Mouse (Mus musculus) embryonic facial prominence, embryonic 14.5 days (tissue): ENCODE data around the gene Pafah1b3. TPM values are rescaled to one million over a fixed set of nuclear protein-coding genes. Genes with fewer than 3 reads are reported as not detected.

Experiments used
- ATAC-seq: fragments of 200-750 bp; cut with Nextera tagmentation; 2 replicates; pipeline ENCODE4 v1.8.0; 2017; ENCODE audit warnings: low read depth, moderate number of reproducible peaks, moderate TSS enrichment
- DNase-seq: peaks from one replicate; pipeline ENCODE4 v3.0.0-alpha.2; 2015; ENCODE audit warnings: low spot score
- H3K27ac ChIP-seq: fragments of 300-500 bp; sonication (generic); replicated peaks from 2 replicates; pipeline ENCODE4 v1.5.1; 2014; ENCODE audit warnings: low read depth, mild to moderate bottlenecking, low read length, moderate library complexity
- H3K27me3 ChIP-seq: fragments of 300-500 bp; sonication (generic); replicated peaks from 2 replicates; pipeline ENCODE4 v1.6.1; 2014; ENCODE audit warnings: low read length; ENCODE audit not compliant: control insufficient read depth, insufficient read depth
- H3K36me3 ChIP-seq: fragments of 300-500 bp; sonication (generic); 2 replicates; pipeline ENCODE4 v1.6.1; 2014; ENCODE audit warnings: low read length, mixed read lengths; ENCODE audit not compliant: control insufficient read depth, insufficient read depth
- H3K4me1 ChIP-seq: fragments of 300-500 bp; sonication (generic); 2 replicates; pipeline ENCODE4 v1.6.1; 2014; ENCODE audit warnings: antibody characterized with exemption, low read length; ENCODE audit not compliant: control insufficient read depth, insufficient read depth
- H3K4me2 ChIP-seq: fragments of 300-500 bp; sonication (generic); 2 replicates; pipeline ENCODE4 v1.6.1; 2014; ENCODE audit warnings: low read depth, mild to moderate bottlenecking, low read length, moderate library complexity, mixed read lengths
- H3K4me3 ChIP-seq: fragments of 300-500 bp; sonication (generic); 2 replicates; pipeline ENCODE4 v1.5.1; 2014; ENCODE audit warnings: low read depth, mild to moderate bottlenecking, low read length
- H3K9ac ChIP-seq: fragments of 300-500 bp; sonication (generic); 2 replicates; pipeline ENCODE4 v1.6.1; 2014; ENCODE audit warnings: low read depth, mild to moderate bottlenecking, low read length, moderate library complexity, mixed read lengths
- H3K9me3 ChIP-seq: fragments of 300-500 bp; sonication (generic); 2 replicates; pipeline ENCODE4 v1.6.1; 2016; ENCODE audit warnings: low read length; ENCODE audit not compliant: control insufficient read depth
- WGBS: fragments of 180-500 bp; shearing (Covaris S2); extraction: QIAGEN DNeasy Blood & Tissue Kit; methylation state at CpG from one replicate; pipeline ENCODE4 v1.1.7; 2014; 5-methylcytosine and 5-hydroxymethylcytosine counted together
- polyA plus RNA-seq: library from polyadenylated mRNA; unstranded; fragments of >200 nt; fragmentation: Nextera tagmentation; extraction: Ambion mirVana; gene quantifications from 2 replicates; pipeline ENCODE4 v1.2.1, GENCODE M21; 2014

Gene Pafah1b3
- polyA plus RNA-seq, 1 experiment from 2014 or later, result 173 TPM

DNA sequence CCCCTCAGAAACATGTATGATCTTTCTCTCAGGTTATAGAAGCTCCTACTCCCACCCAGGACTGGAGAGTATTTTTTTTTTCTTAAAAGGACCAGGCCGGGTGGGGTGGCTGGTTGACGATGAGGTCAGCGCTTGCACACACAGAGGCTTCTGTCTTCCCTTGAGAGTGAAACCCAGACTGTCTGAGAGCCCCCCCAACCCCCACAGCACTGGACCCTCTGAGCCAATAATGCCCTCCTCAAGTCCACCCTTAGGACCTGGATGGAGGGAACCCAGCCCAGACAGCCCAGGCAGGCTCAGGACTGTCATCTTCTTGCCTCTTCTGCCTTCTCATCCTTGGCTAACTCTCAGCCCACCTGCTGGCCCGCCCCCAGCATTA is 51.0 kb downstream of the Pafah1b3 start:
- Histone ChIP-seq H3K4me3 (peak overlapping the region; percentile 93), H3K36me3 (peaks cover 48% of the 10 kb centered on the region), H3K9me3 (no peaks in the 10 kb centered on the region), H3K4me1 (peaks cover 25% of the 10 kb centered on the region), H3K27ac (peak overlapping the region; percentile 99), H3K9ac (peak overlapping the region; percentile 97), H3K4me2 (peak overlapping the region; percentile 66), H3K27me3 (no peaks in the 10 kb centered on the region)
- ATAC-seq, result no peak
- DNase-seq, result peak; percentile 35
- WGBS, result 31% methylated on average over 4 of the region's 4 CpGs

DNA sequence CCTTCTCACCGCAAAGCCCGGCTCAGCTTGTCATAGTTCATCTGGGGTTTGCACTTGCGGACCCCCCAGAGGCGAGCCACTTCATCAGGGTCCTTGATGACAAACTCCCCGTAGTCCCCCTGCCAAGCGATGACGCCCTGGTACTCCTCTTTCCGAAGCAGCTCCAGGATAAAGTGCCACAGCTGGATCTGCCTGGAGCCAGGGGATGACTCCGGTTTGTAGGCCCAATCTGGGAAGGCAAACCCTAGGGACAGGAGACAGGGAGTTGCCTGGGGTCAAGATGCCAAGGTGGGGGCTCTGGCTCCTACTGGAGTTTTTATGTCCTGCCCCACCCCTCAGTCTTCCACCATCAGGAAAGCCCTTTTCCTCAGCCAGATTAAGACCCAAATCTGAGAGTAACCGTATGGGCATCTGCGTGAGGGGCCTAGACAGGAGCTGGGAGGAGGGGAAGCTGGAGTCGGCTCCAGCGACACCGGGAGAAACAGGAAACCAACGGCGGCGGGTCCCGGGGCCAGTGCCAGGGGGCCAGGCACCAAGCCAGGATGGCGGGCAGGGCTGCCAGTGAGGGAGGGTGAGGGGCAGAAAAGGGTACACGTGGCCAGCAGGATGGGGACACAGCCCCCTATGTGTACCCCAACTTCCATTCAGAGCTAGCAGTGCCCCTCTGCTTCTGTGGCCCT is 51.6 kb downstream of the Pafah1b3 start:
- Histone ChIP-seq H3K36me3 (peaks cover 53% of the 10 kb centered on the region), H3K4me3 (peak overlapping the region; percentile 93), H3K27ac (peak overlapping the region; percentile 99), H3K27me3 (no peaks in the 10 kb centered on the region), H3K9ac (peak overlapping the region; percentile 97), H3K9me3 (no peaks in the 10 kb centered on the region), H3K4me2 (peak overlapping the region; percentile 66), H3K4me1 (peaks cover 21% of the 10 kb centered on the region)
- 38% methylated on average over 19 of the region's 20 CpGs for WGBS
- peak; percentile 54 for DNase-seq
- ATAC-seq, result no peak

Other genes starting within 250 kb of the Pafah1b3 start
- gene Grik5, start 225.6 kb downstream of the Pafah1b3 start, polyA plus RNA-seq, result 7.0 and 8.3 TPM in 2 replicates
- 24.1 and 25.2 TPM in 2 replicates for gene Zfp574, start 225.4 kb downstream of the Pafah1b3 start, polyA plus RNA-seq
- gene Pou2f2, start 118.3 kb downstream of the Pafah1b3 start, polyA plus RNA-seq, result 1.5 TPM in 2 replicates
- 8.3 and 9.4 TPM in 2 replicates for gene Dedd2, start 77.4 kb downstream of the Pafah1b3 start, polyA plus RNA-seq
- gene Zfp526, start 76.6 kb downstream of the Pafah1b3 start, polyA plus RNA-seq, result 4.1 and 4.4 TPM in 2 replicates
- 14.3 and 14.8 TPM in 2 replicates for gene Gsk3a, start 60.1 kb downstream of the Pafah1b3 start, polyA plus RNA-seq
- gene Erf, start 47.2 kb downstream of the Pafah1b3 start, polyA plus RNA-seq, result 23.3 and 26.0 TPM in 2 replicates
- gene Cic, start 30.3 kb downstream of the Pafah1b3 start, polyA plus RNA-seq, result 48.8 and 49.0 TPM in 2 replicates
- 0.77 and 1.3 TPM in 2 replicates for gene Prr19, start 3.4 kb upstream of the Pafah1b3 start, polyA plus RNA-seq
- 1.7 and 2.0 TPM in 2 replicates for gene Tmem145, start 8.1 kb upstream of the Pafah1b3 start, polyA plus RNA-seq
- gene Megf8, start 19.2 kb upstream of the Pafah1b3 start, polyA plus RNA-seq, result 15.4 and 15.8 TPM in 2 replicates
- 17.7 and 80.3 TPM in 2 replicates for gene Cnfn, start 71.7 kb upstream of the Pafah1b3 start, polyA plus RNA-seq
- 4.2 and 4.9 TPM in 2 replicates for gene Lipe, start 100.7 kb upstream of the Pafah1b3 start, polyA plus RNA-seq
- gene Cxcl17, start 114.9 kb upstream of the Pafah1b3 start, polyA plus RNA-seq, result 0.85 and 1.9 TPM in 2 replicates
- gene Ceacam1, start 179.6 kb upstream of the Pafah1b3 start, polyA plus RNA-seq, result 2.2 and 6.3 TPM in 2 replicates
- 0.19 TPM in 1 of 2 replicates, not detected in the other for gene Ceacam2, start 241.9 kb upstream of the Pafah1b3 start, polyA plus RNA-seq